Mouse (Mus musculus) heart, postnatal 4 days (tissue): Measurements from ENCODE around the gene Ces3b. TPM values are rescaled to one million over a fixed set of nuclear protein-coding genes. Genes with fewer than 3 reads are reported as not detected.
A peak's percentile ranks its signal among the peaks of the same experiment; 100 is the strongest.
"Not testable (repeated sequence)": the region's sequence is repeated elsewhere in the genome, so short reads cannot be mapped to it uniquely, and the experiment has no call there.

Source experiments
- DNase-seq: peaks from one replicate; pipeline ENCODE4 v3.0.0; 2021
- total RNA-seq, 2 experiments: library from RNA; stranded (reverse); gene quantifications; 2 replicates each; pipeline ENCODE4 v1.2.3; 2021

Ces3b gene
- total RNA-seq: not detected

DNA sequence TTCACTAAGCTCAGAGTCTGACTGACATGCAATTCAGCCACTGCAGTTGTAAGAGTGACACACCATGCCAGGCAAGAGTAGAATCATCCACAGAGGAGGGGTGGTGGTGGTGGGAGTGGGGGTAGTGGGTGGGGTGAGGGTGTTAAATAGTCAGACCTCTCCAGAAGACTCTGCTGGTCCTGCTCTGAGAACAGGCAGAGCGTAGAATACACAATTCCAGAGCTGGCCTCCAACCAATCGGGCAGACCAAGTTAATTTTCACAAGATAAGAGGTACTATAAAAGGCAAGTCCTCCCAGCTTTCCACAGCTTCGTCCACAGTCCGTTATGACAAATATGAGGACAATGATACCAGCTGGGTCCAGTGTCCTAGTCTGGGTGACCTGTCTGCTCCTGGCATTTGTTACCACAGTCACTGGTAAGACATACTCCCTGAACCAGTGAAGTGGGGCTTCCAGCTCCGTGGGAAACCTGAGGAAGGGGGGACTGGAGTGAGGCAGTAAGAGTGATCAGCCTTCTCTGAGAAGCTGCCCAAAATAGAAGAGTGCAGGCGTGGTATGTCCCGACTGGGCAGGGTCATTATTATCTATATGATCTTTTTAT, at the start of gene Ces3b:
Ces3b (plus strand) TSS at position 305 of the 602 bp plus-strand sequence.
- DNase-seq: peak; percentile 18

DNA sequence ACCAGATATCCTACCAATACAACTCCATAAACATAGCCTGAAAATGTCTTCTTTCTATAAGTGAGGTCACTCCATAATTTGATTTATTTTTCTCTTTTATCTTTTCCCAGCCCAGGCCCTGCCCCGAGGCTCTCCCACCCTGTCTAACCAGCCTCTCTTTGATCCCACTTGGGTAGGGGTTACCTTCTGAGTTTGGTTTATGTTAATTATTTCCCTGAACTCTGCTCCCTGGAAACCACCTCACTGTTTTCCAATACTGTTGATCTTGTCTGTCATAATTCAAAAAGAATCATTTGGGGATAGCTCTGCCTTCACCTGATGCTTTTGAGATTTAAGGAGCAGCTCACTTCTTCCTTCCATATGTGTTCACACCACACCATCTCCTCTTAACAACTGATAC, 40.0 kb upstream of the Ces3b start:
- DNase-seq: no peak

DNA sequence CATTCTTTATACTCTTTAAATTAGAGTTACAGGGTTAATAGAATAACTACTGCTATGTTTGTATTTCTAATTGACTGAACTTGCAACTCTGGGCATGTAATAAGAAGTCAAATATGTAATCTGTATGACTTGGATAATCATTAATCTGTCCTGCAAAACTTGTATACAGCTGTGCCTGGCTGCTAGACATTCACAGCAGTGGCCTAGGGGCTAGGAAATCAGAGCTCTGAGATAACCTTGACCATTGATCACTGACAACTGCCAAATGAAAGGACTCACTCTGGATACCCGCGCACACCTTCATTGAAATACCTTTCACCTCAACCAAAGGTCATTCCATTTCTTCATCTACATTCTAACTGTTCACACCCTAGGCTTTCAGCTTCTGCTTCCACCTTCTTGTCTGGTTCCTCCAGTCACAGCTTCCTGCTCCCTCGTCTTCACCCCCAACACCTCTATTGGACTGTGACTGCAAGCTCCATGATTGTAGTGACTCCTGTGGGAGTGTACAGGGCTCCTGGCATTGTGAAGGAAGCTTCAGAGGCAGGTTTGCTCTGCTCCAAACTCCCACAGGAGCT, 37.6 kb upstream of the Ces3b start:
- no peak for DNase-seq

DNA sequence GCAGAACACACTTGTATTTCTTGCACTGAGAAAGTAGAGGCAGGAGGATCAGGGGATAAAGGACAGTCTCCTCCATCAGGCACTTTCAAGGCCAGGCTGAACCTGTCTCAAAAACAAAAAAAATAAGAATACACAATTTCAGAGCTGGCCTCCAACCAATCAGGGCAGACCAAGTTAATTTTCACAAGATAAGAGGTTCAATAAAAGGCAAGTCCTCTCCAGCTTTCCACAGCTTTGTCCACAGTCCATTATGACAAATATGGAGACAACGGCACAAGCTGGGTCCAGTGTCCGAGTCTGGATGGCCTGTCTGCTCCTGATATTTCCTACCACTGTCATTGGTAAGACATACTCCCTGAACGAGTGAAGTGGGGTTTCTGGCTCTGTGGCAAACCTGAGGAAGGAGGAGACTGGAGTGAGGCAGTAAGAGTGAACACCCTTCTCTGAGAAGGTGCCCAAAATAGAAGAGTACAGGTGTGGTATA, 35.1 kb upstream of the Ces3b start, which contains the start of gene Ces3a:
Ces3a (plus strand) TSS at position 231 of the 484 bp plus-strand sequence.
- no peak for DNase-seq

DNA sequence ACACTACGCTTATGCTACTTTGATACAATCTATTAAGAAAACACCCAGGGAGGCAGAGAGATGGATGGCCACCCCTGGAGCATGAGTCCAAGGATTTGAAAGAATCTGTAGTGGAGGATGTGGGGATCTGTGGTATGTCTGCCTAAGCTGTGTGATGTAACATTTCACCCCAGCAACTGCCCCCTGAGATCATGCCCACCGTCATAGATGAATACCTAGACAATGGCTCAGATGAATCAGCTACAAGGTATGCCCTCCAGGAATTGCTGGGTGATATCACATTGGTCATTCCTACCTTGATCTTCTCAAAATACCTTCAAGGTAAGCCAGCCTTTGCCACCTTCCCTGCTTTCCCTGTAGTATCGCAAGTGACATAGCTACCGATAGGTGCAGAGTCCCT, 27.3 kb upstream of the Ces3b start:
- DNase-seq: no peak

DNA sequence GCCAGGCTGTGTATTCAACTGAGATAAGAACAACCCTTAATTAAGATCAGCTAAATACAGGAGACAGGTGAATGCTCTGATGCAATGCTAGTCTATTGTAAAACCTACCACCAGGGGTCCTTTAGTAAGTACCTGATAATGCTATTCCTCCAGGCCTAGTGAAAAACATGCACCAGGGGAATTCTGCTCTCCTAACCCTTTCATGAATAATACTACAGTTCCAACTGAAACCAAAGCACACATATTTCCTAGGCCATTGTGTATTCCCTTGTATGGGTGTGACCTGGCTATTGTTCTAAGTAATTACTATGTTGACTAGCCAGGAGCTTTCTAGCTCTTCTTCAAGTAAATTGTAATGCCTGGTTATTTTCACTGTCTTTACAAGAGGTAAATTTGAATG, 23.5 kb upstream of the Ces3b start:
- DNase-seq: no peak

DNA sequence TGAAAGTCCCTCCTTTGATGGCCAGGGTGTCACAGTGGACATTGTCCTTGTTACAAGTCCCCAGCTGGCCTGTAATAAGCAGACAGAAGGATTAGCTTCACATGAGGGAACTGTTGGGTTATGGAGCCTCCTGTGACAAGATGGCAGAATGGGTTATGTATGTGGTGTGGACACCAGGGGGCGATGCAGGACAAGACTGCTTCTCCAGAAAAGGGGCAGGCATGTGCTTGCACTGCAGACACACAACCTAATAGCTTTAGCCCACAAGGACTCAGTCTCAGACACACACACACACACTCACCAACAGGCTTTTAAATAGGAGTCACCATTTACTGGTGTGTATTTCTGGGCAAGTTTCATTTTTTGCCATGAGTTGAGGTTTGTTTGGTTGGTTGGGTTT, 16.8 kb upstream of the Ces3b start:
- peak; percentile 64 for DNase-seq

DNA sequence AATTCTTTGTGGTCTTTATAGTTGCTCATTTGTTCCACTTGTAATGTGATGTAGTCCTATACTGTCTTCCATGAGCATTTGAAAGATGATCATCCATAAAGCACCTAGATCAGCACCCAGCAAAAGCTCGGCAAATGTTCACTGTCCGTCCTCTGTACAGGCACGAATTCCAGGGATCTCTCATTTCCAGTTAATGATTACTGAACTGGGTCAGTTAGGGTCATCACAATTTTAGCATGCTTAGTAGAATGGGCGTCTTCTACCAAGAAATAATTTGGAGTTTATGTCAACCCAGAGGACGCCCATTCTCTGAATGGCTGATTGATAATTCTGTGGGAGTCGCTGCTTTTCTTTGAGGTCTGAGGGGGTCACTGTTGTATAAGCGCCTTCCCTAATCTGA, 15.6 kb upstream of the Ces3b start:
- not testable (repeated sequence) for DNase-seq

DNA sequence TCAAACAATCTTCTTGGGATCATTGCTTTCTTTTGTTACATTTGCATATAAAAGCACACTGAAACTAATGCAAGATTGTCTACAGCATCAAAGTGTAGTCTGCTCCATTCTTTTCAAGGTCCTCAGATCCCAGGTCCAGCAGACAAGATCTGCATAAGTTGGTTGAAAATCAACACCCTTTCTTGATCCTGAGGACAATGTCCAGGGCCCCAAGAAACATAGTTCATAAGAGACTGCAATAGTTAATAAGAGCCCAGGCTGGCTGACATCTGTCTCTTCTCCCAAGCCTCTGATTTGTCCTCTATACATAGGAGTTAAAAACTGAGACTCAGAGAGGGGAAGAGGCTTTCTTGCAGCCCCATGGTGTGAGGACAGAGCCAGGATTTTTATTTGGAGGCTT, 14.6 kb upstream of the Ces3b start:
- DNase-seq: no peak

DNA sequence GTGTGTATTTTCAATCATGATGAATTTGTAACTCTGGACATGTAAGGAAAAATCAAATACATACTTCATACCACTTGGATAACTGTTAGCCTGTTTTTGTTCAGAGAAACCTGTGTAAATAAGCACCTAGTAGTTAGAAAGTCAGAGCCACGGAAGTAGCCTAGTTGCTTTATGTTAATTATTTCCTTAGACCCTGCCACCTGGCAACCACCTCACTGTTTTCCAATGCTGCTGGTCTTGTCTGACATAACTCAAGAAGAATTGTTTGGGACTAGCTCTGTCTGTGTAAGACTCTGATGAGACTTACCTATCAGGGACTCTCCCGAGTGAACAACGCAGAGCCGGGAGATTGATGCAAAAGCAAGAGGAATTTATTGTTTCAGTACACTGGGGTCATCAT, 7.0 kb upstream of the Ces3b start:
- DNase-seq: no peak

DNA sequence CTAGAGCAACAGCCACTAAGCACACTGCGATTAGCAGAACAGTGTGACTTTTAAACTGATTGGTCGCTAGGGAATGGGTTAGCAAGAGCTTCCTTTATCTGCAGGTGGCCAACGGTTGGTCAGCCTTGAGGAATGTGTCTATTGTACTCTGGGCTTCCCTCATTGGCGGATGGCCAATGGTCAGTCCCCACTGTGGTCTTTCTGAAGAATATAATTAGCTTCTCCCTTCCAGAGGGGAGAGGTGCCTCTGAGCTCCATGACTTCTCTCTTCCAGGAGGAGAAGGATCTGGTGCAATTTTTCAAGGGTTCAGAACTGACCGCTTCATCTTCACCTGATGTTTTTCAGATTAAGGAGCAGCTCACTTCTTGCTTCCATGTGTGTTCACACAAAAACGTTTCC, 6.5 kb upstream of the Ces3b start:
- DNase-seq: no peak

DNA sequence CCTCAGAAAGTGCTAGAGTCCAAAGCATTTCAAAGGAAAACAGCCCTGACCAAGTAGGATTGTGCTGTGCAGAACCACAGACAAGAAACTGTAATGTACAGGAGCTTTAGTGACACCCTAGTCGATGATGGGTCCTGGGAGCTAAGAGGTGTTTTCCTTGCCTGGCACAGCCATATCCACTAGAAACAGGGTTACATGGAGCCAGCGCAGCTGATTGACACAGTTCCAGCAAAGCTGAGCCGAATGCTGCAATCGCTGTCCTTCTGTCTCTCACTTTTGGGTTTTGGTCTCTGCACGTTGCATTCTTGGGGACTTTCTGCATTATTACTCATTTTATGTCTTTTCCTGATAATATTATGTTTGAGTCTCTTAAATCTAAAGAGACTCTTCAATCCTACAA, 5.0 kb upstream of the Ces3b start:
- DNase-seq: no peak

DNA sequence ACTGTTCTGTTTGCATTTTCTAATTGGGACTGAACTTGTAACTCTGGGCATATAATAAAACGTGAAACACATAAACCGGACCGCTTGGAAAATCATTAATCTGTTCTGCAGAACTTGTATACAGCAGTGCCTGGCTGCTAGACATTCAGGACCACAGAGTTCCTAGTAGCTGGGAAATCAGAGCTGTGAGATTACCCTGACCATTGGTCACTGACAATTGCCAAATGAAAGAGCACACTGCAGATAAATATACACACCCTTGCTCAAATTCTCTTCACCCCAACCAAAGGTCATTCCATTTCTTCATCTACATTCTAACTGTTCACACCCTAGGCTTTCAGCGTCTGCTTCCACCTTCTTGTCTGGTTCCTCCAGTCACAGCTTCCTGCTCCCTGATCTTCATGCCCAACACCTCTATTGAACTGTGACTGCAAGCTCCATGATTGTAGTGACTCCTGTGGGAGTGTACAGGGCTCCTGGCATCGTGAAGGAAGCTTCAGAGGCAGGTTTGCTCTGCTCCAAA, 2.7 kb upstream of the Ces3b start:
- no peak for DNase-seq

DNA sequence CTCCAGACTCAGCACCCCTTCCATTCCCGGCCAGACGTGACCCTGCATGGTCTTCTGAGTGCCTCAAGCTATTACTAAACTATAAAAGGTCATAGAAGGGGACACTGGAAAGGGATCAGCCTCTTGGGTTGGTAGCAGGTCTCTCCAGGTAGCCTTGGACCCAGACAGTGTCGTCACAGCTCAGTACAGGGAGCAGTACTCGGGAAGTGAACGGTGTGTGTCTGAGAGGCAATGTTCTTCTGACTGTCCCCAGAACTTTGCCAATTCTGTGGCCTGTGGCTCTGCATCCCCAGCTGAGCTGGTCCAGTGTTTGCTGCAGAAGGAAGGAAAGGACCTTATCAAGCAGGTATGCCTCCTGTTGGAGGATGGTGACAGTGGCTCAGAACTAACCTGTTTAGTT, 4.6 kb downstream of the Ces3b start:
- DNase-seq: not testable (repeated sequence)

DNA sequence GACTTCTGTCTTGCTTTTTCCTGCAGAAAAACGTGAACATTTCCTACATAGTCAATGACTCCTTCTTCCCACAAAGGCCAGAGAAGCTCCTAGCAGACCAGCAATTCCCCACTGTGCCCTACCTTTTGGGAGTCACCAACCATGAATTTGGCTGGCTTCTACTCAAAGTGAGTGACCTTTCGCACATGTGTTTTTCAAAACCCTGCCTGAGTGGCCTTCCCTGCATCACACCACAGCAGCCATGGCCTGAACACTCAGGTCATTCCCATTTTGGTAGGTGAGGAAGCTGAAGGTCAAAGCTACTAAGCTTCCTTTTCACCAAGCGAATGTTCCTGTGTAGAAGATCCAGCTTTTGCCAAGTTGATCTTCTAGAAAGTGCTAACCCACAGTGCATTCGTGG, 5.0 kb downstream of the Ces3b start:
- no peak for DNase-seq

DNA sequence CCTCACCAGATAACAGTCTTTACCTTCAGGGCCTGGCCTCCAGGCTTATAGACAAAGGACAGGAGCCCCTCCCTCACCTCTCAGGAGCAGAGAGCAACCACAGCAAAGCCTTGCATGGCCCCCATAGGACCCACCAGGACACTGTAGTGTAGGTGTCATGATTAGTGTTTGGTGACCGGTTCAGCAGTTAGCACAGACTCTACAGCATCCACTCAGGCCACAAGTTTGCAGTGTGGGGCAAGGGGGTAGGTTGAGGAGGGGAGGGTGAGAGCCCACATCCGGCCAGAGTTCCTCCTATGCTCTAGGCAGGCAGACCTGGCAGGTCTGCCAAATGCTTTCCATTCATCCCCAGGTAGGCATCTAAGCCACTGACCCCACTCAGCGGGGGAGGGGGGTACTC, 10.4 kb downstream of the Ces3b start:
- no peak for DNase-seq

DNA sequence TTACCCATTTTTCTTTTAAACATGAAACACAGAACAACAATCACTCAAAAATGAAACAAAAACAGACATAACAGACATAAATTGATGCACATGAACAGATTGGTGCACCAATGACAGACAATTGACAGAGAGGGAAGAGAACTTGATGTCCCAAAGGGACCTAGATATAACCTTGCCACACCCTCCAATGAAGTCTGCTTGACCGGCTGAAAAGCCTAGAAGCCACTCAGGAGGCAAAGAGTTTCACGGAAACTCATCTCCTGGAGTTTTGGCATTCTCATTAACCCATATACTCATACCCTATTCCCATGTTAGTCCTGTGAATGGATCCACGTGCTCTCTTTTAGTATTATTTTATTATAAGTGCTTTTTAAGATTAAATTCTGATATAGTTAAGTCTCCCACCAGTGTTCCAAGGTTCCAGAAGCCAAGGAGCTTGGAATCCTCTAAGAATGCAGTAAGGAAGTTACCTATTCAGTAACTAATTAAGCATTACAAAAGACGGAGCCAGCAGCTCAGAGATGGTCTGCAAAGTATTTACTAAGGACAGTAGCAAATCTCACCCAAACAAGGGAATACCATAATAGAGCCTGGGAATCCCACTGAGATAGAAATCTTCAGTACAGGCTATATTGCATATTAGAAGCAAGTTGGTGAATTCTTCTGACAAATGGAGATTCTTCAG, 18.7 kb downstream of the Ces3b start:
- not testable (repeated sequence) for DNase-seq

DNA sequence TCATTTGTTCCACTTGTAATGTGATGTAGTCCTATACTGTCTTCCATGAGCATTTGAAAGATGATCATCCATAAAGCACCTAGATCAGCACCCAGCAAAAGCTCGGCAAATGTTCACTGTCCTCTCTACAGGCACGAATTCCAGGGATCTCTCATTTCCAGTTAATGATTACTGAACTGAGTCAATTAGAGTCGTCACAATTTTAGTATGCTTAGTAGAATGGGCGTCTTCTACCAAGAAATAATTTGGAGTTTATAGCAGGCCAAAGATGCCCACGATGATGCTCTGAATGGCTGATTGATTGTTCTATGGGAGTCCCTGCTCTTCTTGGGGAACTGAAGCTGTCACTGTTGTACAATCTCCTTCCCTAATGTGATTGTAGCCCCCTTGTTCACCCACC, 20.1 kb downstream of the Ces3b start:
- not testable (repeated sequence) for DNase-seq

DNA sequence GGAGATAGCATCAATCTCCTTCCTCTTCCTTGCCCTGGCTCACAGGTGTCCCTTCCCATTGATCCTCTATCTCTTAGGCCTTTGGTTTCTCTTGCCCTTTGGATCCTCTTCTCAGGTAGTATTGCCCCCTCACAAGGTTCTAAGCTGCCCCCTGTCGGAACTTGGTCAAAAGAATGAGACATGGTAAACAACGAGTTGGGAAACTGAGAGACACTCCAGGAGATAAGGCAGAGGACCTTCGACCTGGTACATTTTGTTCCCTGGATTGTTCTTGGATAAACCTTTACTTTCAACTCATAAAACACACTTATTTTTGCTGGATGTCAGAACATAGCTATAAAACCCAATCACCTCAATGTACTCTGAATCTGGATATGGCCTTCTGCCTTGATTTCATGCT, 20.7 kb downstream of the Ces3b start:
- DNase-seq: no peak

DNA sequence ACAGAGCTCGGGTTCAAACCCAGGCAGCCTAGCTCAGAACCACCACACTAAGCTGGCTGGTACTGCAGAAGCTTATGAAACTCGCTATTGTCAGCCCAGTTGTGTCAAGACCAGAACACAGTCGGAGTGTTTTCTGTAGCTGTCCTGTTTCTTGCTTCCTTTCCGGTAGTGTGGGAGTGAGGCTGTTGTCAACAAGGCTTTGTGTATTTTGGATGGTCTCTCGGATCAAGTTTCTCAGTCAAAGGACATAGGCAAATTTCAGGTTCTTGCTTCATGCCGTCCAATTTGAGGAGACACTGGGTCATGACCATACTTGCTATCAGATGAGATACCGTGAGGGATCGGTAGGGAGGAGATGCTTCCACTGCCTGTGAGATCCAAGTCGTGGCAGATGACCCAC, 46.3 kb downstream of the Ces3b start:
- DNase-seq: no peak

DNA sequence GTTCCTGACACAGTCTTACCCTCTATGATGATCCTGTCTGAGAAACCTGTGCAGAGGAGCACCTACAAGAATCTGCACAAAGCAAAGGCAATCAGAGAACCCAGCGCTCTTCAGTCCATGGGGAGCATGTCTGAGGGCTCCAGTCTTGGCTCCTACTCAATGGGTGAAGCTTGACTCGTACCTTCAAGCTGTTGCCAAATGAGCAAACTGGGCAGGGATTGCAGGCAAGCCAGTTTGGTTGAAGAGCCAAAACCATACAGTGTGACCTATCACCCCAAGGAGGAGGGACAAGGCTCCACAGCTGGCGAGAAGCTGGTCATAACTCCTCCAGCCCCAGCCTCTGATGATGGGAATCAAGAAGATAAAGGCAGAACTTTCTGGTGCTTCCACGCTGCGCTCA, 48.0 kb downstream of the Ces3b start, which contains the start of gene Ces4a:
Ces4a (plus strand) TSS at position 292 of the 400 bp plus-strand sequence.
- no peak for DNase-seq

DNA sequence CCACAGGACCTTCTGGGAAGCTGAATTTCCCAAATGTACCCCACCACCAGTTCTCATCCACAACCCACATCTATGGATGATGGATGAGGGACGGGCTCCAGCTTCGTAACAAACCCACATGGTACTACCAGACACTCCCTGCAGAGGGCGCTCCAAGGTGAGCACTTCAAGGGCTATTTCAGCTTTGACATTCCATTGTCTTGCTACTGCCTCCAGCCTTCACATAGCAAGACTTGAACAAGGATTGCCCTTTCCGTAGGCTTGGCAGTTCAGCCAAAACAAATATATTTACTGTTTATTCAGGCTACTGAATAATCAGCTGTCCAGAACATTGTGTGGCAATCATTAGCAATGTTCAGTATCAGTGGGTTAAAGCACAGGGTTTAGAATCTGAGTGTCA, 54.9 kb downstream of the Ces3b start:
- DNase-seq: peak; percentile 84

DNA sequence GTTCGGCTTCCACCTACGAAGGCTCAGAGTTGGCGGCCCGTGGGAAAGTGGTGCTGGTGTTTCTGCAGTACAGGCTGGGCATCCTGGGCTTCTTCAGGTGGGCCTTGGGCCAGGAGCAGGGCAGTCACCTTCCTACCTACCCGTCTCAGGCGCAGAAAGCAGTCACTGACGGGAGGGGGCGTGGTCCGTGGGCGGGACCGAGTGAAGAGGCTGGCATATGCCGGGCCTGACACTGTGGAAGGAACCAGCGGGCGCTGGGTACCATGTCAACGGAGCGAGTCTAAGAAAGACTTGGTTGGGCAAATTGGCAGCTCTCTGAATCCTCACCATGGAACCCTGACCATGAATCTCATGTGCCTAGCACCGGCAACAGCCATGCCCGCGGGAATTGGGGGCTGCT, 58.8 kb downstream of the Ces3b start:
- no peak for DNase-seq
